Mouse (Mus musculus) hindbrain, embryonic 13.5 days (tissue): ENCODE results near the gene Tdpoz2. TPM values are rescaled to one million over a fixed set of nuclear protein-coding genes. Genes with fewer than 3 reads are reported as not detected.
"Not testable (repeated sequence)": the region's sequence is repeated elsewhere in the genome, so short reads cannot be mapped to it uniquely, and the experiment has no call there.

ENCODE experiments used
- ATAC-seq: fragments of 200-750 bp; cut with Nextera tagmentation; 2 replicates; pipeline ENCODE4 v1.8.0; 2017; ENCODE audit warnings: moderate TSS enrichment; ENCODE audit not compliant: low FRiP score
- H3K27ac ChIP-seq: fragments of 300-500 bp; sonication (generic); 2 replicates; pipeline ENCODE4 v1.5.1; 2015; ENCODE audit warnings: inconsistent platforms, mild to moderate bottlenecking, moderate library complexity
- H3K27me3 ChIP-seq: fragments of 300-500 bp; sonication (generic); 2 replicates; pipeline ENCODE4 v1.6.1; 2015; ENCODE audit warnings: mild to moderate bottlenecking, inconsistent platforms
- H3K36me3 ChIP-seq: fragments of 300-500 bp; sonication (generic); 2 replicates; pipeline ENCODE4 v1.6.1; 2015; ENCODE audit warnings: mild to moderate bottlenecking, inconsistent platforms
- H3K4me1 ChIP-seq: fragments of 300-500 bp; sonication (generic); replicated peaks from 2 replicates; pipeline ENCODE4 v1.6.1; 2015; ENCODE audit warnings: inconsistent platforms
- H3K4me2 ChIP-seq: fragments of 300-500 bp; sonication (generic); 2 replicates; pipeline ENCODE4 v1.6.1; 2015; ENCODE audit warnings: inconsistent platforms, mild to moderate bottlenecking, moderate library complexity
- H3K4me3 ChIP-seq: fragments of 300-500 bp; sonication (generic); 2 replicates; pipeline ENCODE4 v1.5.1; 2015; ENCODE audit warnings: mild to moderate bottlenecking, inconsistent platforms
- H3K9ac ChIP-seq: fragments of 300-500 bp; sonication (generic); 2 replicates; pipeline ENCODE4 v1.6.1; 2015; ENCODE audit warnings: mild to moderate bottlenecking, inconsistent platforms
- H3K9me3 ChIP-seq: fragments of 300-500 bp; sonication (generic); 2 replicates; pipeline ENCODE4 v1.6.1; 2016; ENCODE audit warnings: inconsistent platforms
- WGBS: fragments of 180-500 bp; shearing (Covaris S2); methylation state at CpG from one replicate; pipeline ENCODE4 v1.1.7; 2015; 5-methylcytosine and 5-hydroxymethylcytosine counted together
- polyA plus RNA-seq: library from polyadenylated mRNA; unstranded; fragments of >200 nt; fragmentation: Nextera tagmentation; extraction: Ambion mirVana; gene quantifications from 2 replicates; pipeline ENCODE4 v1.2.1, GENCODE M21; 2015

The Tdpoz2 gene
- not detected in 2 replicates for polyA plus RNA-seq

DNA sequence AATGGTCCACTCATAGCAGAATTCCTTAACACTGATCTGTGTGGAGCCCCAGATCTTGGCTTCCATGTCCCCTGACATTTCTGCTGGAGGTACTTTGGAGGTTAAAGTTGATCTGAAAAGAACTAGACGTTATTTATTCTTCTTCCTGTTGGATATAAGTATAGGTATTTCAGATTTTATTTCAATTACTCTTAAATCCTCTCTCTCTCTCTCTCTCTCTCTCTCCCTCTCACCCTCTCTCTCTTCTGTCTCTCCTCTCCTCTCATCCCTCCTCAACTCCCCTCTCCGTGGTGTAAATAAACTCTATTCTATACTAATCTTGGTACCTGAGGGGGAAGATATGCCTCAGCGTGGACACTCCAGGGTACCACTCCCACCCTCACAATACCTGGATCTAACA, at the start of gene Tdpoz2:
Gene Tdpoz2 (minus strand): TSS at position 101 of the 400 bp plus-strand sequence.
- no peak within 1 kb of the TSS for H3K4me3 ChIP-seq
- no peak for ATAC-seq
- no peak within 1 kb of the TSS for H3K9ac ChIP-seq
- no peaks in the 10 kb centered on the region for H3K9me3 ChIP-seq
- no peak within 1 kb of the TSS for H3K27ac ChIP-seq
- H3K36me3 ChIP-seq: no peaks in the 10 kb centered on the region
- no peaks in the 10 kb centered on the region for H3K27me3 ChIP-seq
- 91% methylated on average over 3 of the region's 3 CpGs for WGBS
- no peak within 1 kb of the TSS for H3K4me2 ChIP-seq
- no peaks in the 10 kb centered on the region for H3K4me1 ChIP-seq

DNA sequence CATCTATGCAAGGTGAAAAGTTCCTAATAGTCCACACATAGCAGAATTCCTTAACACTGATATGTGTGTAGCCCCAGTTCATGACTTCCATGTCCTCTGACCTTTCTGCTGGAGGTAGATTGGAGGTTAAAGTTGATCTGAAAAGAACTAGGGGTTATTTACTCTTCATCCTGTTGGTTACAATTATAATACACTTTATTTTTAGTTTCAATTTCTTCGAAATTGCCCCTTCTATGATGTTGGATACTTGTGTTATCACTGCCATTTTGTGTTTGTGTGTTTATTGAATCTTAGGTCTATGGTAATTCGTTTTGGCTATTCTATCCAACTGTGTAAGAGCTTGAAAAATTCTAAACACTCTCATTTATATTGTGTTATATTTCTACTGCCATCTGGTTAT, 40.5 kb upstream of the Tdpoz2 start, which contains the start of gene Gm37596:
Gene Gm37596 (minus strand): TSS at position 101 of the 400 bp plus-strand sequence.
- H3K27ac ChIP-seq, H3K9ac ChIP-seq, H3K4me3 ChIP-seq, ATAC-seq, H3K27me3 ChIP-seq, H3K9me3 ChIP-seq, H3K36me3 ChIP-seq, H3K4me2 ChIP-seq, H3K4me1 ChIP-seq: not testable (repeated sequence)
- WGBS: 80% methylated on average over 1 of the region's 2 CpGs

DNA sequence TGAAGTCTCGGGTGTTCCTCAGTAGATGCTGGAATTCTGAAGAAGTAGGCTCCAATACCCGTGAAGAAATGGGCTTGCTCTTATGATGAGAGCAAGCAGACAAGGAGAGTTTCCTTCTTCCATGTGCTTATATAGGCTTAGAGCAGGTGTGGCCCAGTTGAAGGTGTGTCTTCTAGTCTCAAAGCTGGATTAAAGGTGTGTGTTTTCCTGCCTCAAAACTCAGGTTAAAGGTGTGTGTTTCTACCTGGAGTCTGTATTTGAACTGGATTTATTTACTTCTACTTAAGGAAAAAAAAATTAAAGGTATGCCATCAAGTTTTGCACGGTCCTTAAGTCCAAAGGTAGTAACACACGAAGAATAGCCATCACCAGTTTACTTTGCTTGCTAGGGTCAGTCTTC, 23.7 kb upstream of the Tdpoz2 start, which contains the start of gene Tdpoz1:
Gene Tdpoz1 (minus strand): TSS at position 101 of the 400 bp plus-strand sequence.
- not testable (repeated sequence) for H3K9me3 ChIP-seq, H3K27ac ChIP-seq, ATAC-seq, H3K4me3 ChIP-seq, H3K9ac ChIP-seq, H3K4me2 ChIP-seq, H3K36me3 ChIP-seq, H3K27me3 ChIP-seq, H3K4me1 ChIP-seq
- WGBS: 92% methylated on average over 3 of the region's 4 CpGs

DNA sequence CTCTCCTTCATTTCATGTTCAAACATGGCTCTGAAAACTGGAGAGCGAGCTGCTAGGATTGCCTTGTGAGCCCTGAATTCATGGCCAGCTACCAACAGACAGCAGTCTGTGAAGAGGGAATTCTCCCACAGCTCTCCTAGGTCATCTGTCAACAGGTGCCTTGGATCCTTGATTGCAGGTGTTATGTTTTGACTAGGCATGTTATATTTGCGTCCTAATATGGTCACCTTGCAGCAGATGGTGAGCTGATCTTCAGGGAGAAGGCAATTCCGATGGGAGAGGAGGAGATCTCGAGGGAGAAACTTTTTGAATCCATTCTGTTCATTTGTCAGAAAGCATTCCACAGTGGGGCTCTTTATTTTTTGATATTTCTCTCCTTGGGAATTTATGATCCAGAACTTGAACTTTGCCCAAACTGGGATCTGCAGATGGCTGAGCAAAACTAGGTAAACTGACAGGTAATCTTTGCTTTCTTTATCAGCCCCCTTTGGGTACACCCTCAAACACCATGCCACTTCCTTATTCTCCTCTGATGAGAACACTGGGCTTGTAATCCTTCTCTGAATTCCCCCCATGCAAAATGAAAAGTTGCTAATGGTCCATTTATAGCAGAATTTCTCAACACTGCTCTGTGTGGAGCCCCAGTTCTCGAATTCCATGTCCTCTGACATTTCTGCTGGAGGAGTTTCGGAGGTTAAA, 18.5 kb upstream of the Tdpoz2 start:
- 84% methylated on average over 5 of the region's 6 CpGs for WGBS
- not testable (repeated sequence) for H3K27ac ChIP-seq, H3K9me3 ChIP-seq, H3K36me3 ChIP-seq, H3K4me2 ChIP-seq, H3K9ac ChIP-seq, H3K27me3 ChIP-seq, H3K4me3 ChIP-seq, ATAC-seq, H3K4me1 ChIP-seq

DNA sequence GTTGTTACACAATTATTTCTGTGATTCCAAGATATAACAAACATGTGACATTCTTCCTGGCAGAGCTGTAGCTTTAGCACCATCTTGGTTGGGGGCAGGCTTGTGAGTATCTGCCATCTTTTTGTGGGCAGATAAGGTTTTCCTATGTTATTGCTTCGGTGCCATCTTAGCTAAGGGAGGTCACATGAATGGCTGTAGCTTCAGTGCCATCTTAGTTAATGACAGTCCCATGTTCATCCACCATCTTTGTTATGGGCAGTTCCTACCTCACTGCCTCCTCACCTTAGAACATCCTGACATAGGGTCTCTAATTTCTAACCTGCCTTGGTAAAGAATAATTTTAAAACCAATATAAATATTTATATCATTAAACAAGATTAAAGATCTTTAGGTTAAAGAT, 1.8 kb upstream of the Tdpoz2 start:
- no peak overlapping the region for H3K4me3 ChIP-seq
- no peak overlapping the region for H3K4me2 ChIP-seq
- no peak overlapping the region for H3K9ac ChIP-seq
- no peaks in the 10 kb centered on the region for H3K4me1 ChIP-seq
- no peaks in the 10 kb centered on the region for H3K36me3 ChIP-seq
- 87% methylated on average over 1 of the region's 1 CpGs for WGBS
- ATAC-seq: no peak
- H3K27me3 ChIP-seq: no peaks in the 10 kb centered on the region
- no peaks in the 10 kb centered on the region for H3K9me3 ChIP-seq
- H3K27ac ChIP-seq: no peak overlapping the region

DNA sequence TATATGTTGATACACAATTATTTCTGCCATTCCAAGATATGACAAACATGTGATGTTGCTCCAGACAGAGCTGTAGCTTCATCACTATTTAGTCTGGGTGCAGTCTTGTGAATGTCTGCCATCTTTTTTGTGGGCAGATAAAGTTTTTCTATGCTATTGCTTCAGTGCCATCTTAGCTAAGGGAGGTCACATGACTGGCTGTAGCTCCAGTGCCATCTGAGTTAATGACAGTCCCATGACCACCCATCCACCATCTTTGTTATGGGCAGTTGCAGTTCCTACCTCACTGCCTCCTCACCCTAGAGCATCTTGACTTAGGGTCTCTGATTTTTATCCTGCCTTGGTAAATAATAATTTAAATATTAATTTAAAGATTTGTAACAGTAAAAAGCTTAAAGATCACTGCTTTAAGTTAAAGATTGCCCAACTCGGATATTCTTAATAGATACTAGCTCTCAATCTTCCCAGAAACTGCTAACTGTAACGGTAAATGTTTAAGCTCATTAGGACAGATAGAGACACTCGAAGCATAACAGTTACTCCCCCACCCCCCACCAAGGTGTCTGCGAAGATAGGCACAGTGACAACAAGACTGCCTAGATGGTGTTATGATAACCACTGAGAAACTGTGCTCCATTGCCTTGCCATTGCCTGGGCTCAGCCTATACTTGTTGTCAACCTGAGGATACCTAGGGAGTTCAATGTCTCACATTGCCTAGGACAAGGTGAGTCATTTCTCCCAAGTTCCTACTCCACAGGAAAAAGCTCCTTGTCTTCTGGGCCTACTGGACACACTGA, 21.4 kb downstream of the Tdpoz2 start:
- H3K4me1 ChIP-seq: not testable (repeated sequence)
- 96% methylated on average over 4 of the region's 4 CpGs for WGBS

DNA sequence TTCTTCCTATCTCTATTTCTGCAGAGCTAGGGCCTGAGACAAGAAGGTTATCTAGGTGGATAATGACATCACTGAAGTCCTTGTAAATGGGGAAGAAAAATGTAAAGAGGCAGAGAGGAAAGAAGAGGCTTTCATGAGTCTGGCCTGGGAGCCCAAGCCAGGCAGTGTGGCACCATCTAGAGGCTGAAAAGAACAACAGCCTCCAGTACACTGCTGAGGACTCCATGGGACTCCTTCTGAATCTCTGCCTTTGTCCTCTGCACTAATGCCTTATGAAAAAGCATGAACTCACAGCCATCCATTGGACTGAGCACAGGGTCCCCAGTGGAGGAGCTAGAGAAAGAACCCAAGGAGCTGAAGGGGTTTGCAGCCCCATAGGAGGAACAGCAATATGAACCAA, 43.5 kb downstream of the Tdpoz2 start:
- H3K36me3 ChIP-seq, H3K4me2 ChIP-seq, H3K27me3 ChIP-seq, H3K27ac ChIP-seq, H3K4me1 ChIP-seq, H3K9me3 ChIP-seq, H3K9ac ChIP-seq, ATAC-seq, H3K4me3 ChIP-seq: not testable (repeated sequence)

More for the DNA sequence above, 21.4 kb downstream of the Tdpoz2 start:
- not testable (repeated sequence) for ATAC-seq, H3K36me3 ChIP-seq, H3K4me2 ChIP-seq, H3K27ac ChIP-seq, H3K27me3 ChIP-seq, H3K9me3 ChIP-seq, H3K4me3 ChIP-seq, H3K9ac ChIP-seq

DNA sequence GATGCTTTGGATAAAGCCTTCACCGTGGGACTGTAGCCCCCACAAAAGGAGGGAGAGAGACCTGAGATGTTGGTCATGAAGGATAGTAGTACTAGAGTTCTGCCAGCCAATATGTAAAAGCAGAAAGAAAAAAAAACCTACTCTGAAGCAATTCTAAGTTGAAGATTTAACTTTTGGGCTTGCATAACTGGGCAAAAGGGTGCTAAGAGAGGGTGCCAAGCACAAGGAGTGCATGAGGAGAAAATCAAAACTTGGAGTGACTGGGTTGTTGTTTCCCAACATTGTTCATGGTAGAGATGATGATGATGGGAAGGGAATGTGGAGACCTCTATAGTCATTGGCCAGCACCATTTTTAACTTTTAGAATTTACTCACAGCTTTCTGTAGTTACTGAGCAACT, 50.6 kb downstream of the Tdpoz2 start:
- WGBS: 90% methylated on average over 1 of the region's 1 CpGs
- ATAC-seq: no peak
- H3K4me1 ChIP-seq: peaks cover 7% of the 10 kb centered on the region; the same call in 1 of the 2 replicates

More for the DNA sequence above, 50.6 kb downstream of the Tdpoz2 start:
- Histone ChIP-seq H3K9ac (no peak overlapping the region), H3K4me3 (no peak overlapping the region), H3K36me3 (no peaks in the 10 kb centered on the region), H3K27ac (no peak overlapping the region), H3K4me2 (no peak overlapping the region), H3K9me3 (no peaks in the 10 kb centered on the region), H3K27me3 (peaks cover 29% of the 10 kb centered on the region)

Other genes starting within 250 kb of the Tdpoz2 start
- gene Tchh, start 210.4 kb downstream of the Tdpoz2 start, polyA plus RNA-seq: 0.95 and 1.2 TPM in 2 replicates
- gene Tchhl1, start 183.9 kb downstream of the Tdpoz2 start, polyA plus RNA-seq: not detected in 2 replicates
- 225 and 247 TPM in 2 replicates for gene S100a11, start 132.2 kb downstream of the Tdpoz2 start, polyA plus RNA-seq
- 191 and 200 TPM in 2 replicates for gene S100a10, start 97.6 kb downstream of the Tdpoz2 start, polyA plus RNA-seq
- not detected in 2 replicates for gene Tdpoz1, start 23.6 kb upstream of the Tdpoz2 start, polyA plus RNA-seq
- gene Gm37596, start 40.4 kb upstream of the Tdpoz2 start, polyA plus RNA-seq: not detected in 2 replicates
- not detected in 2 replicates for gene Gm5773, start 120.3 kb upstream of the Tdpoz2 start, polyA plus RNA-seq
- gene Tdpoz4, start 143.7 kb upstream of the Tdpoz2 start, polyA plus RNA-seq: not detected in 2 replicates
- gene Tdpoz3, start 173.3 kb upstream of the Tdpoz2 start, polyA plus RNA-seq: not detected in 2 replicates